Mouse (Mus musculus) midbrain, embryonic 15.5 days (tissue): ENCODE data around the gene Esf1. TPM values are rescaled to one million over a fixed set of nuclear protein-coding genes. Genes with fewer than 3 reads are reported as not detected.
"Not testable (repeated sequence)": the region's sequence is repeated elsewhere in the genome, so short reads cannot be mapped to it uniquely, and the experiment has no call there.

Experiments
- ATAC-seq: fragments of 200-750 bp; cut with Nextera tagmentation; replicated peaks from 2 replicates; pipeline ENCODE4 v1.8.0; 2017; ENCODE audit warnings: moderate TSS enrichment
- H3K27ac ChIP-seq: fragments of 300-500 bp; sonication (generic); 2 replicates; pipeline ENCODE4 v1.5.1; 2015; ENCODE audit warnings: mild to moderate bottlenecking, inconsistent platforms
- H3K27me3 ChIP-seq: fragments of 300-500 bp; sonication (generic); replicated peaks from 2 replicates; pipeline ENCODE4 v1.6.1; 2015; ENCODE audit warnings: inconsistent platforms
- H3K36me3 ChIP-seq: fragments of 300-500 bp; sonication (generic); replicated peaks from 2 replicates; pipeline ENCODE4 v1.6.1; 2015; ENCODE audit warnings: inconsistent platforms
- H3K4me1 ChIP-seq: fragments of 300-500 bp; sonication (generic); 2 replicates; pipeline ENCODE4 v1.6.1; 2015; ENCODE audit warnings: inconsistent platforms
- H3K4me2 ChIP-seq: fragments of 300-500 bp; sonication (generic); 2 replicates; pipeline ENCODE4 v1.6.1; 2015; ENCODE audit warnings: inconsistent platforms, mild to moderate bottlenecking, moderate library complexity
- H3K4me3 ChIP-seq: fragments of 300-500 bp; sonication (generic); 2 replicates; pipeline ENCODE4 v1.5.1; 2015; ENCODE audit warnings: mild to moderate bottlenecking, inconsistent platforms
- H3K9ac ChIP-seq: fragments of 300-500 bp; sonication (generic); 2 replicates; pipeline ENCODE4 v1.6.1; 2015; ENCODE audit warnings: mild to moderate bottlenecking, inconsistent platforms
- H3K9me3 ChIP-seq: fragments of 300-500 bp; sonication (generic); 2 replicates; pipeline ENCODE4 v1.6.1; 2016; ENCODE audit warnings: inconsistent platforms
- WGBS: fragments of 180-500 bp; shearing (Covaris S2); methylation state at CpG from one replicate; pipeline ENCODE4 v1.1.7; 2015; ENCODE audit warnings: mixed read lengths; 5-methylcytosine and 5-hydroxymethylcytosine counted together
- polyA plus RNA-seq: library from polyadenylated mRNA; unstranded; fragments of >200 nt; fragmentation: Nextera tagmentation; extraction: Ambion mirVana; gene quantifications from 2 replicates; pipeline ENCODE4 v1.2.1, GENCODE M21; 2015

The Esf1 gene
- 14.5 and 16.3 TPM in 2 replicates for polyA plus RNA-seq

DNA sequence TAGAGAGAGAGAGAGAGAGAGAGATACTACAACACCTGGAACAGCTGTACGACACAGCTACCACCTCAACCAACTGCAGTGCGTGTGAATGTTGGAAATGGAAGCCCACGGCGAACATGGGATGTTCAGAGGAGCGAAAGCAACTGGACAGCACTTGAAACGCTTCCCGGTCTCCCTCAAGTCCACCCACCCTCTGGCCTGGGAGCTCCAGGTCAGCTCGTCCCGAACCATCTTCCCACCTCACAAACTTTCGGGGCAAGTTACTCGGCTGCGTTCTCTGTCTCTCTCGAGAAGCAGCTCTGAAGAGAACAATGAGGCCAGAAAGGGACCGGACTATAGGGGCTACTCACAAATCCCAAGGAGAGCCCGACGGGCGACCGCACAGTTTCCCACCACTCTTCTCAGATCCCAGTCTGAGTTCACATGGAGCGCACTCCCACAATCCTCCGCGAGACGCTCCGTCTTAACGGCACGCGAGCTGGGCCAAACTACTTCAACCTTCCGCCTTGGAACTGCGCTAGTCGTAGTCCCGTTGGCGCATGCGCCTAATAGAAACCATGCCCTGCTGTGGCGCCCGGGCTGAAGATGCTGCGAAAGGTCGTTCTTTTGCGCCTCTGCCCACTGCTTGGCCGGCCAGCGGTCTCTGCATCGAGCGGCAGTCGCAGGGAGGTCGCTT is at the start of gene Esf1, which contains the start of gene Ndufaf5:
TSS of gene Esf1 (minus strand) at position 438 of the 676 bp plus-strand sequence.
TSS of gene Ndufaf5 (plus strand) at position 523 of the 676 bp plus-strand sequence.
- peak within 1 kb of the TSS; percentile 81 for H3K27ac ChIP-seq
- H3K9me3 ChIP-seq: no peaks in the 10 kb centered on the region
- peak within 1 kb of the TSS; percentile 62 for H3K4me2 ChIP-seq
- peak; percentile 99 for ATAC-seq
- peak within 1 kb of the TSS; percentile 84 for H3K9ac ChIP-seq
- H3K4me3 ChIP-seq: peak within 1 kb of the TSS; percentile 89
- H3K27me3 ChIP-seq: no peaks in the 10 kb centered on the region
- H3K36me3 ChIP-seq: 0 out of 2 replicates have a peak, but pooled peaks cover 6% of the 10 kb centered on the region
- WGBS: under 1% methylated on average over 43 of the region's 43 CpGs
- peaks cover 21% of the 10 kb centered on the region for H3K4me1 ChIP-seq

DNA sequence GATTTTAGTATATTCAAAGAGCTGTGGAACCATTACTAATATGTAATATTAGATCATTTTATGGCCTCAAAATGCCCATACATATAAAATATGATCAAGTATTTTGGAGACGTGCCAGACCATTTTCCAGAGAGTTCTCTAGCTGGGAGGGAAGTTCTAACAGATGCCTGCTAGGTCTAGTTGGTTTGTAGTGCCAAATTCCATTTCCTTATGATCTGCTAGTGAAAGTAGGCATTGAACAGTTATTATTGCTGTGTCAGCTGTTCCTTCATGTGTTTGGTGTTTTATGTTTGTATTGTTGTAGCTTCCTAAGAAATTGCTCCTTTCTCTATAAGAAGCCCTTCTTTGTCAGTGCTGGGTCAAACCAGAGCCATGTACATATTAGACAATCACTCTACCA is 45.6 kb upstream of the Esf1 start:
- ATAC-seq: no peak

DNA sequence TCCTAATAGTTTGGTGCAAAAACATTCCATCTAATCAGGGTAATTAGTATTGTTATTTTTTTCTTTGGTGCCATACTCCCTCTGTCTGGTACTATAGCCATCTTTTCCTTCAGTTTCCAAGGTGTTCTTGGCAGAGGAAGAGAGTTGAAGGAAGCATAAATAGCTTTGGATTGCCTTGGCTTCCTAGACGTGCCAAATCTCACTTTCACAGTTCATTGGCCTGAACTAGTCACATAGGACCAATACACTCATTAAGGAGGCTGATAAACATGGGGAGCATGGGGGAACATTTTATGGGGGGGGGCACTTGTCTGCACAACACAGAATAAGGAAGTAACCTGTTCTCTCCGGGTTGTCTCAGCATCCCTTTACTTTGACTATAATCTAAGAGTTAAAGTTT is 45.1 kb upstream of the Esf1 start:
- ATAC-seq: no peak

More for the DNA sequence above, 45.6 kb upstream of the Esf1 start:
- Histone ChIP-seq H3K36me3 (no peaks in the 10 kb centered on the region), H3K27ac (no peak overlapping the region), H3K4me2 (no peak overlapping the region), H3K4me3 (no peak overlapping the region), H3K27me3 (no peaks in the 10 kb centered on the region), H3K9me3 (no peaks in the 10 kb centered on the region), H3K9ac (no peak overlapping the region), H3K4me1 (no peaks in the 10 kb centered on the region)
- WGBS: 86% methylated on average over 1 of the region's 1 CpGs

DNA sequence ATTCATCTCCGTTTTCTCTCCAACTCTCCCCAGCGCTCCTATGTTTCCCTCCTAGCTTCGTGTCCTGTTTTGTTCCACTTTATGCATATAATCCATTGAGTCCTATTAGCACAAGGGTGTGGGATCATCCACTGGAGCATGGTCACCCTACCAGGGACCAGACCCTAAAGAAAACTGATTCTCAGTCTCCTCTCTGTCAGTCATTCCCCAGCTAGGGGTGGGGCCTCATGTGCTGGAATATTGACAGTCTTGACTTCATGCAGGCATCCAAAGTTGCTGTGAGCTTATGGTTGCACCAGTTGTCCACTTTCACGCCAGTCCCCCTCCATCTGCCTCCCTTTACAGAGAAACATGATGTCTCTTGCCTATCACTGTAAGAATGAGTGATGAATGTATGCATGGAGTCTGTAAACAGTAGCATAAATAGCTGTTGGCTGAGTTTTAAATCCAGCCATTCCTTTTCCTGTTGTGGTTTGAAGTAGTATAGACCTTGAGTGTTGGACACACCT is 44.2 kb upstream of the Esf1 start:
- H3K36me3 ChIP-seq: no peaks in the 10 kb centered on the region
- no peak overlapping the region for H3K27ac ChIP-seq
- 89% methylated on average over 4 of the region's 4 CpGs for WGBS
- no peak overlapping the region for H3K4me3 ChIP-seq
- ATAC-seq: no peak
- no peaks in the 10 kb centered on the region for H3K9me3 ChIP-seq
- no peaks in the 10 kb centered on the region for H3K4me1 ChIP-seq
- H3K9ac ChIP-seq: no peak overlapping the region
- no peak overlapping the region for H3K4me2 ChIP-seq
- no peaks in the 10 kb centered on the region for H3K27me3 ChIP-seq

More for the DNA sequence above, 45.1 kb upstream of the Esf1 start:
- H3K4me3 ChIP-seq: no peak overlapping the region
- no peaks in the 10 kb centered on the region for H3K4me1 ChIP-seq
- no peaks in the 10 kb centered on the region for H3K36me3 ChIP-seq
- H3K27me3 ChIP-seq: no peaks in the 10 kb centered on the region
- H3K9me3 ChIP-seq: no peaks in the 10 kb centered on the region
- no peak overlapping the region for H3K4me2 ChIP-seq
- H3K27ac ChIP-seq: no peak overlapping the region
- WGBS: 62% methylated on average over 2 of the region's 2 CpGs
- no peak overlapping the region for H3K9ac ChIP-seq

DNA sequence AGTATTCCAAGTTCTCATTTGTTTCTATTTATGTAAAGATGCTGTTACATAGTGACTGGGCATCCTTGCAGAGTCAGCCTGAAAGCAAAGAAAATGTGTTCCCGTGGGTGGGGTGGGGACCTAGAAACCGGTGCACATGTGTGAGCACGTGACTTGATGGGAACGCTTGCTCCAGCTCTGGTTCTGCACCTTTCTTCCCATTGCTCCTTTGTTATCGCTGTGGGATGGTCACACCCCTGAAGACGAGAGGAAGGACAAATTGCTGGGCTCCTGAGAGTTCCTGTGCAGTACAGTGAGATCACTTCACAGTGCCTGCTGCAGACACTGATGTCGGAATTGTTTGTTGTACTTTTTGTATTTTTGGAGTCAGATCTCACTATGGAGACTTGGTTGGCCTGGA is 33.4 kb upstream of the Esf1 start:
- no peak overlapping the region for H3K4me2 ChIP-seq
- no peak overlapping the region for H3K4me3 ChIP-seq
- WGBS: 93% methylated on average over 7 of the region's 7 CpGs
- H3K4me1 ChIP-seq: no peaks in the 10 kb centered on the region
- peaks cover 9% of the 10 kb centered on the region for H3K36me3 ChIP-seq
- no peaks in the 10 kb centered on the region for H3K9me3 ChIP-seq
- no peak overlapping the region for H3K9ac ChIP-seq
- no peaks in the 10 kb centered on the region for H3K27me3 ChIP-seq
- no peak overlapping the region for H3K27ac ChIP-seq
- ATAC-seq: no peak

DNA sequence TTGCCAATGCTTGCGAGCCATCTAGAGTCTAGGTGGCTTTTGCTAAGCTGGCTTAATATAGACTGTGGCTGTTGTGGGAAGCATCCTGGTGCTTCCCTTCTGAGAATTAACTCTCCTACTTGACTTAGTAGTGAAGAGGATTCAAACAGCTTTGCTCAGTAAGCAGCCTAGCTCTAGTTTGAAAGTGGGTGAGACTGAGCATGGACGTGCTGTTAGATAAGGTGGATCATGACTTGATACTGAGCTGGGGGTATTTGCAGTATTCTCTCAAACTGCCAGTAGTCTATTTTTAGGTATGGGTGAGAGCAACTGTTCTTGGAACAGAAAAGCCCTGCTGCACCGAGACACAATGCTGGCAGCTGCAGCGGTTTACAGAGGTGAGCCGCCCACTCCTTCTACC is 32.2 kb upstream of the Esf1 start:
- ATAC-seq: no peak
- no peak overlapping the region for H3K4me3 ChIP-seq
- WGBS: 91% methylated on average over 5 of the region's 5 CpGs
- peaks cover 9% of the 10 kb centered on the region for H3K36me3 ChIP-seq
- no peak overlapping the region for H3K4me2 ChIP-seq
- H3K27me3 ChIP-seq: no peaks in the 10 kb centered on the region
- H3K4me1 ChIP-seq: no peaks in the 10 kb centered on the region
- no peaks in the 10 kb centered on the region for H3K9me3 ChIP-seq
- no peak overlapping the region for H3K9ac ChIP-seq
- no peak overlapping the region for H3K27ac ChIP-seq

DNA sequence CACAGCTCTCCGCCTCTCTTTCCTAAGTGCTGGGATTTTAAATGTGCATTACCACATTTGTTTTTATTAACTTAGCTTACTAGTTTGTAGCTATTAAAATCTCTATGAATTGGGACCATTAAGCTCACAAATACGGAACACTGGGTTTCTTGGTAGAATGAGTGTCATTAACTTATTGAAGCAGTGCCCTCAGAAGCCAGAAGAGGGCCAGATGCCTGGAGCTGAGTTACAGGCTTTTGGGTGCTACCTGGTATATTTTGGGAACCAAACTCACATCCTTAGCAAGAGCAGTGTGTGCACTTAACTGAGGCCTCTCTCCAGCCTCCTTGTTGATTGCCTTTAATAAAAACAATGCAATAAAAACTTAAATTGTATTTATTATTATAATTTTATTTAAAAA is 30.3 kb upstream of the Esf1 start:
- WGBS: 82% methylated on average over 2 of the region's 2 CpGs
- no peaks in the 10 kb centered on the region for H3K9me3 ChIP-seq
- no peak overlapping the region for H3K4me3 ChIP-seq
- no peaks in the 10 kb centered on the region for H3K27me3 ChIP-seq
- no peak overlapping the region for H3K9ac ChIP-seq
- peaks cover 10% of the 10 kb centered on the region for H3K36me3 ChIP-seq
- H3K27ac ChIP-seq: no peak overlapping the region
- no peak for ATAC-seq
- no peaks in the 10 kb centered on the region for H3K4me1 ChIP-seq
- H3K4me2 ChIP-seq: no peak overlapping the region

DNA sequence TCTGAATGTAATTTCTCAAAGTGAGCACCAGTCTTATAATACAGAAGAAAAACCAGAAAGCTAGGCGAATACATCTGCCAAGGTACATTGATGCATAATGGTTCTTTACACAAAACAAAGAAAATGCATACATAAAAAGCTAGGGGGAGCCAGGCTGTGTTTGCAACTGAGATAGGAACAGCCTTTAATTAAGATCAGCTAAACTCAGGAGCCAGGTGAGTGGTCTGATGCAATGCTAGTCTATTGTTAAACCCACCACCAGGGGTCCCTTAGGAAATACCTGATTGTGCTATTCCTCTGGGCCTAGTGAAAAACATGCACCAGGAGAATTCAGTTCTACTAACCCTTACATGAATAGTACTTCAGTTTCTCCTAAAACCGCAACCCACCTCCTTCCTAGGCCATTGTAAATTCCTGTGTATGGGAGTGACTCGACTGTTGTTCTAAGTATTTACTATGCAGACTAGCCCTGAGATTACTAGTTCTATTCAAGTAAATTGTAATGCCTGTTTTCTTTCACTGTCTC is 15.4 kb upstream of the Esf1 start:
- H3K4me3 ChIP-seq, H3K4me1 ChIP-seq, H3K9ac ChIP-seq, ATAC-seq, H3K9me3 ChIP-seq, H3K27me3 ChIP-seq, H3K27ac ChIP-seq, H3K4me2 ChIP-seq: not testable (repeated sequence)
- peaks cover 24% of the 10 kb centered on the region; the same call in 1 of the 2 replicates for H3K36me3 ChIP-seq
- 92% methylated on average over 3 of the region's 3 CpGs for WGBS

DNA sequence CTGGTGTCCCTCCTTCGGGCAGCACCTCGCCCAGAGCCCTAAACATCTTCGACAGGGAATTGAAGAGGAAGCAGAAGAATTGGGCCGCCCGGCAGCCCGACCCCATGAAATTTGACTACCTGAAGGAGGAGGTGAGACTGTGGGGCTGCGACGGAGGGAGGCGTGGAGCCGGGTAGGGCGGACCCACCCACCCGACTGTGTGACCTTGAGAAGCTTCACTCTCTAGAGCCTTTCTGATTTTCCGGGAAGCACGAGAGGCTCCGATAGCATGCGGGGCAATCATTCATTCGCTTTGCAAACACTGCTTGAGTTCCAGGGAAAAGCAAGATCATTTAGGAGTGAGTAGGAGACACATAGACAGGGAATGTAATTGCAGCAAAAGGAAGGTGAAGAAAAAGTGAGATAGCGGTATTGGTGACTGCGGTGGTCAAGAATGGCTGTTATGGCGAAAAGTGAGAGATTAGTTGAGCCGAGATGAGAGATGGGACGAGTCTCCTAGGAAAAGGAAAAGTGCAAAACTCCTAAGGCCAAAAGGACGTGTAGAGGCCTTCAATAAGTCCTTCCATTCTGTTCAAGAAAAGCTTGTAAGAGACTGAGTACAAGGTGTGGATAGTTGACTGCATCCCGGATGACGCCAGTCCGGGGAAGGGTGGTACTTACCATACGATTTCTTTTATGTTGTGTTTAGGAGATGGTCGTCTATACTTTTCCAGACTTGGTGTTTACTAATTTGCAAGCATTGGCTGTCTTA is 614 bp upstream of the Esf1 start:
- H3K4me3 ChIP-seq: peak overlapping the region; percentile 89
- no peaks in the 10 kb centered on the region for H3K9me3 ChIP-seq
- peak overlapping the region; percentile 84 for H3K9ac ChIP-seq
- H3K4me1 ChIP-seq: peaks cover 21% of the 10 kb centered on the region
- 9% methylated on average over 28 of the region's 28 CpGs for WGBS
- peak overlapping the region; percentile 62 for H3K4me2 ChIP-seq
- H3K36me3 ChIP-seq: 0 out of 2 replicates have a peak, but pooled peaks cover 6% of the 10 kb centered on the region
- ATAC-seq: peak; percentile 87
- H3K27ac ChIP-seq: peak overlapping the region; percentile 81
- no peaks in the 10 kb centered on the region for H3K27me3 ChIP-seq

DNA sequence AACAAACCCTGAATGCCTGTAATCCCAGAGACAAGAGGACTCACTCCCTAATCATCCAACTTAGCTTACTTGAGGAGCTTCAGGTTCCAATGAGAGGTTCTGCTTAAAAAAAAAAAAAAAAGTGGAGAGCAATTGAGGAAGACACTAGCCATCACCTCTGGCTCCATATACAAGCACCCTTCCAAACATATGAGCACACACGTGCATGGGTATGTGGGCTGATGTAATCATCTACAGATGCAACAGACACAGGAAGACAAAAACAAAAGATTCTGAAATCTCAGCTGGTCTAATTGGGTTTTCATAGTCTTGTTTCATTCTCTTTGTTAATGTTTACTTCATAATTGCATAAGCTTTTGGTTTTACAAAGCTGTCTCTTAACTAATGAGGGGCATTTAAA is 1.3 kb downstream of the Esf1 start:
- Histone ChIP-seq H3K4me2 (no peak overlapping the region), H3K9me3 (no peaks in the 10 kb centered on the region), H3K9ac (no peak overlapping the region), H3K36me3 (peaks cover 4% of the 10 kb centered on the region; the same call in 1 of the 2 replicates), H3K27me3 (no peaks in the 10 kb centered on the region), H3K4me1 (peaks cover 21% of the 10 kb centered on the region), H3K4me3 (no peak overlapping the region), H3K27ac (no peak overlapping the region)
- whole genome bisulfite sequencing: 90% methylated on average over 1 of the region's 1 CpGs
- ATAC-seq: no peak

DNA sequence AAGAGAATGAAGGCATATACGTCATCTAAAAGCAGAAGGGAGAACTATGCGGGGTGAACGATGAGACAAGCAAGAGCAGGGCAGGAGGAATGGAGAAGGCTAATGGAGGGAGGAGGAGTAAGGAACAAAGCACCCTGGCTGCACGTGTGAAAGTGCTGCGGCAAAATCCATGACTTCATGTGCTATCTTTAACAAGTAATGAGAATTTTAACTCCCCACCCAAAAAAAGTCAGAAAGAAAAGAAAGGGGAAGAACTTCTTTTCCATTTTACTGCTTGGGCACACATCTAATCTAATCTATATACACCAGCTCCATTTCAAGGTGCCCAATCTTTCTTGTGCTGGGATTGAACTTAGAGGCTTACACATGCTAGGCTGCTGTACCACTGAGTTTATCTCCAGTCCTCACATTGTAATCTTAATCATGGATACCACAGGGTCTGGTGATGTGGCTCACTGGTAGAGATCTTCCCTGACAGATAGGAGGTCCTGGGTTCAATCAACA is 7.0 kb downstream of the Esf1 start:
- WGBS: 94% methylated on average over 5 of the region's 5 CpGs
- Histone ChIP-seq H3K9me3 (no peaks in the 10 kb centered on the region), H3K36me3 (peaks cover 2% of the 10 kb centered on the region; the same call in 1 of the 2 replicates), H3K9ac (no peak overlapping the region), H3K27ac (no peak overlapping the region), H3K4me1 (no peaks in the 10 kb centered on the region), H3K27me3 (no peaks in the 10 kb centered on the region), H3K4me2 (no peak overlapping the region), H3K4me3 (no peak overlapping the region)
- ATAC-seq: no peak

DNA sequence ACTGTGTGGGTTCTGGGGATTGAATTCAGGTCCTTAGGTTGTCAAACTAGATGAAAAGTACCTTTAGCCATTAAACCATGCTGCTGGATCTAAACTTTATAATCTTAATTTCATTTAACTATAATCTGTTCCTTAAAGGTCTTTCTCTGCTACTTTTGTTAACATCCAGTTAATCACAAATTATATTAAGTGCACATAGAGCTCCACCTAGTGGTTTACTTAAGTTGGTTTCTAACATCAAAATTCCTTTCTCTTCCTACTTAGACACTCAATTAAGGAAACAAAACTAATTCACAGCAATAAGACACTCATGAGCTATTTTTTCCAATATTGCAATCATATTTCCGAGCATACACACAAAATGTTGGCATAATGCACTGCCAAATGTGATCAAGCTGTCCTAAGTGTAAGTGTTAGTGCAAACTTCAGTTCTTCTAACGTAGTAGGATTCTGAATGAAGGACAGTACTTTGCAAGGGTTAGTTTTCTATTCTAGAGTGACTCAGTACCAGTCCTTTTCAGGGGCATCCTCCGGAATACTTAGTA is 11.1 kb downstream of the Esf1 start:
- no peak for ATAC-seq
- 82% methylated on average over 3 of the region's 3 CpGs for WGBS
- peaks cover 15% of the 10 kb centered on the region; the same call in 1 of the 2 replicates for H3K36me3 ChIP-seq

More for the DNA sequence above, 11.1 kb downstream of the Esf1 start:
- Histone ChIP-seq H3K27me3 (no peaks in the 10 kb centered on the region), H3K27ac (no peak overlapping the region), H3K4me2 (no peak overlapping the region), H3K4me1 (no peaks in the 10 kb centered on the region), H3K9me3 (no peaks in the 10 kb centered on the region), H3K9ac (no peak overlapping the region), H3K4me3 (no peak overlapping the region)
